Mouse (Mus musculus) urinary bladder, postnatal 25 days (tissue): ENCODE data around the gene Zdhhc14.

Source experiments
- DNase-seq: peaks from one replicate; pipeline ENCODE4 v3.0.0; 2022; ENCODE audit warnings: low spot score

Zdhhc14 gene

GRCm38 (mm10) chr17:5785238-5785637 lies 292.9 kb downstream of the Zdhhc14 start:
- DNase-seq, result no peak

- DNase-seq, result no peak
Measured at GRCm38 (mm10) chr17:5792164-5792791, 299.9 kb downstream of the Zdhhc14 start.

- no peak for DNase-seq
Measured at GRCm38 (mm10) chr17:5793593-5793992, 301.2 kb downstream of the Zdhhc14 start.

DNA sequence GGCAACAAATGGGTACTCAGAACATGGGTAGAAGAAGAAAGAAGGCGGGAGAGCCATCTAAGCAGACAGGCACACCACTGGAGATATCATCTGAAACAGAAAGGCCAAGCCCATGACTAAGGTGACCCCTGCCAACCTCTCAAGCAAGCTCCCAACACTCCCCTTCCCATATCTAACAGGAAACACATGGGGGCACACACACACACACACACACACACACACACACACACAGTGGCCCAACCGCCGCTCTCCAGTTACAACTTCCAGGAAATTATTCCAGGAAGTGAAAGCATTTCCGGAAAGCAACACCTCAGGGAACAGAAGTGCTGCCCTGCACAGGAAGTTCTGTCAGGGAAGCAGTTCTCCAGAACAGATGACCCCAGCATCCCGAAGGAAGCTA lies 301.9 kb downstream of the Zdhhc14 start:
- no peak for DNase-seq

- no peak for DNase-seq
Measured at GRCm38 (mm10) chr17:5795369-5795768, 303.0 kb downstream of the Zdhhc14 start.

- DNase-seq, result peak; percentile 56
Measured at GRCm38 (mm10) chr17:5795878-5796277, 303.5 kb downstream of the Zdhhc14 start.

- DNase-seq, result no peak
Measured at GRCm38 (mm10) chr17:5797124-5797760, 304.9 kb downstream of the Zdhhc14 start.

- DNase-seq, result no peak
Measured at GRCm38 (mm10) chr17:5798221-5798801, 306.0 kb downstream of the Zdhhc14 start.

DNA sequence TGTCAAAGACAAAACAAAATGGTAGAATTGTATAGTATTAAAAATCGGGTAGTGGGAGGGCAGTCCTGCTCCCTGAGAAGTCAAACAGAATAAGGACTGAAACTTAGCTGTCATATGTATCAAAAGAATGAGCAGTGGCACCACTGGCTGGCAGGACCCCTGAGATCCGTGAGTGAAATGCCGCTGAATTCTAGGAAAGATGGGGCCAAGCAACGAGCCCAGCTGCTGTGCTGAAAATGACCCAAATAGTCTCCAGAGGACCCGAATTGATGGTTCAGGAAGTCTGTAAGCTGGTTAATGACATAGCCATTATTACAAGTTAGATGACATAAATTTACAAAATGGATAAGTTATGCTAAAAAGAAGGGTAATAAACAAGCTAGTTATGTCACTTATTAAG lies 306.5 kb downstream of the Zdhhc14 start:
- no peak for DNase-seq

- no peak for DNase-seq
Measured at GRCm38 (mm10) chr17:5799396-5800021, 307.2 kb downstream of the Zdhhc14 start.

- no peak for DNase-seq
Measured at GRCm38 (mm10) chr17:5800254-5800653, 307.9 kb downstream of the Zdhhc14 start.

DNA sequence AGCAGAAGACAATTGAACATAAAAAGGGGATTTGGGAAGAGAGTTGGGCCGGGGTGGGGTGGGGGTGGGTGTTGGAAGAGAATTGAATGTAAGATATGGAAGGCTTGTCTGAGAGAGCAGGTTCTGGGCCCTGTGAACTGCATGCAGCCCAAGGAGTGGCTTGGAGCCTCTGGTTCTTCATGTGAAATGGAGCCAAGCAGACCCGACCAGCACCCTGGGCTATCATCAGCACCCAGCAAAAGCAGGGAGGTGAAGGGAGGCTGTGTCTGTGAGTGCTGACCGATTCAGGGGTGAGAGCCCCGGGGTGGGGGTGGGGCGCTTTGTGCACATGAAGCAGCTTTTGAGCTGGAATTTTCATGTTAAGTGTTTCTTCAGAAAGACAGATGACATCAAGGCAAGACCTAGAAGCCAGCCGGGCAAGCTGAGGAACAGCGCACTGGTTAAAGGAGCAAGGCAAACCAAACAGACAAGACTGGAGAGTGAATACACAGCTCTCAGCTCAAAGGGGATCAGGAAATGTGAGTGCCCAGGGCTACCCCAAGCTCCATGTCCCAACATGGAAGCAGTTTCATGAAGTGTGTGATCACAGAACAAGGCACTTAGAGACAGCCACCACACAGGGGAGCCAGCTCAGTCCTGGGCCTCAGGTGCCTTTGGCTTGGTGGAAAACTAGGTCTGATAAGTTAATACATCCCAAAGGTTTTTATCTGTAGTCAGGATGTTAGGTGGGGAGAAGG lies 308.6 kb downstream of the Zdhhc14 start:
- DNase-seq, result no peak

GRCm38 (mm10) chr17:5801761-5802655 lies 309.7 kb downstream of the Zdhhc14 start:
- DNase-seq, result no peak

DNA sequence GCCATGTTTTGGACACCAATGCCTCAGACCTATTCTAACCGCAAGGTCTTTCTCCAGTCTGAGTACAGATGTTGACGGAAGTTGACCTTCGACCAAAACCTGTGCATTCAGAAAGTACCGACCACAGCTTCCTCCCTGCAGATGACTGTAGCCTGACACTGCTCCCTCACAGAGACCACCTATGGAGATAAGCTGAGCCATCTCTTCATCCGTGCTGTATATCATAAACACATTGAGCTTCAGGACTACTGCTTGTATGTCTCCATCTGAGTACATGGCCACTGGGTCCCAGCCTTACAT lies 310.2 kb downstream of the Zdhhc14 start:
- no peak for DNase-seq
